Mouse (Mus musculus): ENCODE measurements around the gene Lce1j. TPM values are rescaled to one million over a fixed set of nuclear protein-coding genes. Genes with fewer than 3 reads are reported as not detected.
"Not testable (repeated sequence)": the region's sequence is repeated elsewhere in the genome, so short reads cannot be mapped to it uniquely, and the experiment has no call there.

The Lce1j gene
- total RNA-seq (2021), result not detected
- long read RNA-seq, experiment 1, result 0 reads
- long read RNA-seq, experiment 2, result 0 reads

GRCm38 (mm10) chr3:92790414-92790813 is at the start of gene Lce1j:
Lce1j (minus strand) TSS chr3:92790514.
- no peak for DNase-seq
- intact Hi-C loops (cut with DNase I), result no loop called here

- intact Hi-C loops (cut with DNase I), result no loop called here
- DNase-seq, result no peak
Measured at GRCm38 (mm10) chr3:92827108-92827507, 36.8 kb upstream of the Lce1j start, which contains the start of gene Kprp. Kprp (minus strand) TSS chr3:92827247.

GRCm38 (mm10) chr3:92825808-92826207 is 35.5 kb upstream of the Lce1j start:
- no peak for DNase-seq
- intact Hi-C loops (cut with DNase I), result no loop called here

- intact Hi-C loops (cut with DNase I); DNase-seq: not testable (repeated sequence)
Measured at GRCm38 (mm10) chr3:92816036-92816435, 25.7 kb upstream of the Lce1j start.

- DNase-seq, result no peak
- intact Hi-C loops (cut with DNase I), result no loop called here
Measured at GRCm38 (mm10) chr3:92815581-92815980, 25.3 kb upstream of the Lce1j start.

- no peak for DNase-seq
Measured at GRCm38 (mm10) chr3:92807791-92808190, 17.5 kb upstream of the Lce1j start, which contains the start of gene Lce1k. Lce1k (minus strand) TSS chr3:92807891.

GRCm38 (mm10) chr3:92778799-92779198 is 11.5 kb downstream of the Lce1j start, which contains the start of gene Lce1i:
Lce1i (minus strand) TSS chr3:92778899.
- no peak for DNase-seq
- intact Hi-C loops (cut with DNase I), result no loop called here

More at GRCm38 (mm10) chr3:92807791-92808190, 17.5 kb upstream of the Lce1j start, which contains the start of gene Lce1k:
- intact Hi-C loops (cut with DNase I), result no loop called here

GRCm38 (mm10) chr3:92771573-92771972 is 18.7 kb downstream of the Lce1j start:
- intact Hi-C loops (cut with DNase I), result no loop called here
- no peak for DNase-seq

GRCm38 (mm10) chr3:92764965-92765364 is 25.3 kb downstream of the Lce1j start, which contains the start of gene Lce1h:
Lce1h (minus strand) TSS chr3:92765065.
- intact Hi-C loops (cut with DNase I), result no loop called here
- no peak for DNase-seq

- intact Hi-C loops (cut with DNase I), result no loop called here
- DNase-seq, result no peak
Measured at GRCm38 (mm10) chr3:92753197-92753596, 37.1 kb downstream of the Lce1j start.

- intact Hi-C loops (cut with DNase I), result no loop called here
Measured at GRCm38 (mm10) chr3:92752238-92752637, 38.1 kb downstream of the Lce1j start, which contains the start of gene Lce1g. Lce1g (minus strand) TSS chr3:92752338.

GRCm38 (mm10) chr3:92738996-92739395 is 51.3 kb downstream of the Lce1j start, which contains the start of gene Gm38119:
Gm38119 (minus strand) TSS chr3:92739096.
- intact Hi-C loops (cut with DNase I), result no loop called here
- no peak for DNase-seq

More at GRCm38 (mm10) chr3:92752238-92752637, 38.1 kb downstream of the Lce1j start, which contains the start of gene Lce1g:
- DNase-seq, result no peak

Other genes starting within 250 kb of the Lce1j start
- not detected for gene Ivl, start 216.8 kb downstream of the Lce1j start, total RNA-seq (2021)
- gene Smcp, start 201.5 kb downstream of the Lce1j start, total RNA-seq (2021), result not detected
- gene 2210017I01Rik, start 183.0 kb downstream of the Lce1j start, total RNA-seq (2021), result not detected
- gene Lce6a, start 168.9 kb downstream of the Lce1j start, total RNA-seq (2021), result not detected
- not detected for gene Lce1a1, start 142.2 kb downstream of the Lce1j start, total RNA-seq (2021)
- gene Lce1b, start 133.6 kb downstream of the Lce1j start, total RNA-seq (2021), result not detected
- gene Lce1a2, start 120.2 kb downstream of the Lce1j start, total RNA-seq (2021), result not detected
- not detected for gene Lce1c, start 111.3 kb downstream of the Lce1j start, total RNA-seq (2021)
- gene Lce1d, start 103.3 kb downstream of the Lce1j start, total RNA-seq (2021), result not detected
- not detected for gene Lce1e, start 81.4 kb downstream of the Lce1j start, total RNA-seq (2021)
- not detected for gene Lce1f, start 70.2 kb downstream of the Lce1j start, total RNA-seq (2021)
- gene Gm38119, start 51.4 kb downstream of the Lce1j start, total RNA-seq (2021), result not detected
- not detected for gene Lce1g, start 38.2 kb downstream of the Lce1j start, total RNA-seq (2021)
- not detected for gene Lce1h, start 25.4 kb downstream of the Lce1j start, total RNA-seq (2021)
- not detected for gene Lce1i, start 11.6 kb downstream of the Lce1j start, total RNA-seq (2021)
- not detected for gene Lce1k, start 17.4 kb upstream of the Lce1j start, total RNA-seq (2021)
- gene Kprp, start 36.7 kb upstream of the Lce1j start, total RNA-seq (2021), result not detected
- gene Lce1l, start 60.8 kb upstream of the Lce1j start, total RNA-seq (2021), result not detected
- not detected for gene 2310050C09Rik, start 79.7 kb upstream of the Lce1j start, total RNA-seq (2021)
- not detected for gene Lce3a, start 135.7 kb upstream of the Lce1j start, total RNA-seq (2021)
- not detected for gene Lce3b, start 142.5 kb upstream of the Lce1j start, total RNA-seq (2021)
- gene Lce3c, start 154.0 kb upstream of the Lce1j start, total RNA-seq (2021), result not detected
- gene Lce3d, start 166.9 kb upstream of the Lce1j start, total RNA-seq (2021), result not detected
- not detected for gene Lce3e, start 176.5 kb upstream of the Lce1j start, total RNA-seq (2021)
- gene Lce3f, start 201.7 kb upstream of the Lce1j start, total RNA-seq (2021), result not detected
- not detected for gene Crct1, start 225.2 kb upstream of the Lce1j start, total RNA-seq (2021)
- gene Lce1m, start 228.5 kb upstream of the Lce1j start, total RNA-seq (2021), result not detected